Mouse (Mus musculus) stomach, postnatal 0 days (tissue): Measurements from ENCODE around the gene Garnl3. TPM values are rescaled to one million over a fixed set of nuclear protein-coding genes. Genes with fewer than 3 reads are reported as not detected.

Experiments used
- ATAC-seq: fragments of 200-750 bp; cut with Nextera tagmentation; 2 replicates; pipeline ENCODE4 v1.8.0; 2017; ENCODE audit not compliant: low FRiP score, low TSS enrichment
- DNase-seq: peaks from one replicate; pipeline ENCODE4 v3.0.0-alpha.2; 2016; ENCODE audit warnings: low spot score
- H3K27ac ChIP-seq: fragments of 300-500 bp; sonication (generic); replicated peaks from 2 replicates; pipeline ENCODE4 v1.5.1; 2014; ENCODE audit warnings: mild to moderate bottlenecking, control low read depth
- H3K27me3 ChIP-seq: fragments of 300-500 bp; sonication (generic); 2 replicates; pipeline ENCODE4 v1.6.1; 2014; ENCODE audit warnings: low read length; ENCODE audit not compliant: control insufficient read depth, insufficient read depth
- H3K36me3 ChIP-seq: fragments of 300-500 bp; sonication (generic); 2 replicates; pipeline ENCODE4 v1.6.1; 2014; ENCODE audit warnings: low read length, mixed read lengths; ENCODE audit not compliant: control insufficient read depth, insufficient read depth
- H3K4me1 ChIP-seq: fragments of 300-500 bp; sonication (generic); replicated peaks from 2 replicates; pipeline ENCODE4 v1.6.1; 2014; ENCODE audit warnings: antibody characterized with exemption; ENCODE audit not compliant: control insufficient read depth, insufficient read depth
- H3K4me2 ChIP-seq: fragments of 300-500 bp; sonication (generic); replicated peaks from 2 replicates; pipeline ENCODE4 v1.6.1; 2014; ENCODE audit warnings: low read depth, mild to moderate bottlenecking, control low read depth, moderate library complexity
- H3K4me3 ChIP-seq: fragments of 300-500 bp; sonication (generic); 2 replicates; pipeline ENCODE4 v1.5.1; 2014; ENCODE audit warnings: low read depth, low read length, control low read depth
- H3K9ac ChIP-seq: fragments of 300-500 bp; sonication (generic); 2 replicates; pipeline ENCODE4 v1.6.1; 2014; ENCODE audit warnings: mild to moderate bottlenecking, low read length, control low read depth, mixed read lengths
- H3K9me3 ChIP-seq: fragments of 300-500 bp; sonication (generic); 2 replicates; pipeline ENCODE4 v1.6.1; 2016; ENCODE audit warnings: low read length; ENCODE audit not compliant: control insufficient read depth
- CTCF ChIP-seq: IDR thresholded peaks from 2 replicates; pipeline ENCODE4 v1.5.1; 2016; ENCODE audit warnings: antibody characterized with exemption, low read depth, mild to moderate bottlenecking, moderate library complexity
- EP300 ChIP-seq: optimal IDR thresholded peaks from 2 replicates; pipeline ENCODE3; 2016; ENCODE audit warnings: antibody characterized with exemption
- WGBS: fragments of 180-500 bp; shearing (Covaris S2); extraction: QIAGEN DNeasy Blood & Tissue Kit; methylation state at CpG from one replicate; pipeline ENCODE4 v1.1.7; 2014; 5-methylcytosine and 5-hydroxymethylcytosine counted together
- polyA plus RNA-seq: library from polyadenylated mRNA; unstranded; fragments of >200 nt; fragmentation: Nextera tagmentation; extraction: Ambion mirVana; gene quantifications from 2 replicates; pipeline ENCODE4 v1.2.1, GENCODE M21; 2015

Garnl3 gene
- polyA plus RNA-seq, 1 experiment from 2014 or later = 5.6 TPM

- DNase-seq = peak; percentile 65
- H3K27me3 ChIP-seq = no peaks in the 10 kb centered on the region
- 44% methylated on average over 12 of the region's 12 CpGs for WGBS
- peak; percentile 43; the same call in 1 of the 2 replicates for ATAC-seq
- H3K4me1 ChIP-seq = peaks cover 7% of the 10 kb centered on the region; the same call in 1 of the 2 replicates
- H3K27ac ChIP-seq = peak overlapping the region; percentile 35; the same call in 1 of the 2 replicates
- no peak overlapping the region for H3K4me3 ChIP-seq
- TF ChIP-seq EP300 (no peak), CTCF (no peak)
- 0 out of 2 replicates have a peak overlapping the region, but pooled peaks have one; percentile 13 for H3K9ac ChIP-seq
- H3K4me2 ChIP-seq = no peak overlapping the region
- H3K36me3 ChIP-seq = no peaks in the 10 kb centered on the region
- H3K9me3 ChIP-seq = no peaks in the 10 kb centered on the region
Measured at GRCm38 (mm10) chr2:33177443-33178242, 46.2 kb upstream of the Garnl3 start.

- 44% methylated on average over 2 of the region's 2 CpGs for WGBS
- H3K27ac ChIP-seq = peak overlapping the region; percentile 35; the same call in 1 of the 2 replicates
- no peaks in the 10 kb centered on the region for H3K27me3 ChIP-seq
Measured at GRCm38 (mm10) chr2:33176921-33177320, 45.5 kb upstream of the Garnl3 start.

GRCm38 (mm10) chr2:33176516-33176915 is 45.1 kb upstream of the Garnl3 start:
- Histone ChIP-seq H3K4me1 (peaks cover 7% of the 10 kb centered on the region; the same call in 1 of the 2 replicates), H3K27ac (no peak overlapping the region), H3K9ac (no peak overlapping the region), H3K27me3 (no peaks in the 10 kb centered on the region), H3K4me3 (no peak overlapping the region), H3K36me3 (0 out of 2 replicates have a peak, but pooled peaks cover 6% of the 10 kb centered on the region), H3K4me2 (no peak overlapping the region), H3K9me3 (no peaks in the 10 kb centered on the region)
- TF ChIP-seq CTCF = no peak
- TF ChIP-seq EP300 = no peak
- WGBS = 69% methylated on average over 7 of the region's 7 CpGs
- ATAC-seq (no peak), DNase-seq (no peak)

More at GRCm38 (mm10) chr2:33176921-33177320, 45.5 kb upstream of the Garnl3 start:
- H3K9me3 ChIP-seq = no peaks in the 10 kb centered on the region
- TF ChIP-seq EP300 (no peak), CTCF (no peak)
- 0 out of 2 replicates have a peak, but pooled peaks cover 6% of the 10 kb centered on the region for H3K36me3 ChIP-seq
- DNase-seq (no peak), ATAC-seq (no peak)
- no peak overlapping the region for H3K4me2 ChIP-seq
- no peak overlapping the region for H3K9ac ChIP-seq
- H3K4me3 ChIP-seq = no peak overlapping the region
- peaks cover 7% of the 10 kb centered on the region; the same call in 1 of the 2 replicates for H3K4me1 ChIP-seq

GRCm38 (mm10) chr2:33173686-33174085 is 42.2 kb upstream of the Garnl3 start:
- 87% methylated on average over 7 of the region's 7 CpGs for WGBS
- DNase-seq = no peak
- Histone ChIP-seq H3K27me3 (no peaks in the 10 kb centered on the region), H3K36me3 (0 out of 2 replicates have a peak, but pooled peaks cover 6% of the 10 kb centered on the region), H3K4me2 (no peak overlapping the region), H3K9ac (no peak overlapping the region), H3K9me3 (no peaks in the 10 kb centered on the region), H3K27ac (no peak overlapping the region), H3K4me3 (no peak overlapping the region), H3K4me1 (peaks cover 2% of the 10 kb centered on the region; the same call in 1 of the 2 replicates)
- no peak for ATAC-seq
- TF ChIP-seq EP300 (no peak), CTCF (no peak)

DNA sequence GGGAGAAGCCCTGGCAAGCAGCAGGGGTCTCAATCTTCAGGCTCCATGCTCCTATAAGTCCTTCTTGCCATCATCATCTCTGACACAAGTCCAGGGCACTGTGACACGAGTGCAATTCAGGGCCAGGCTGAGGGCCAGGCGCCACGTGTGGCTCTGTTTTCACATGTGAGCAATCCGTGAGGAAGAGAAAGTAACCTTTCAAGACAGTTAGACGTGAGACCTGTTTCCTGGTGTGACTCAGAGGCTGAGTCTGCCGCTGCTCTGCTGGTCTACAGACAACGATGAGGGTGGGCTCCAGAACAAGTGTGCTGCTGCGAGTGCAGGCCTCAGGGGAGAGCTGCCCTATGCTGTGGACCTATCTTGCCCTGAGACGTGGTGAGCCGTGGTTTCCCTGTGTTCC is 41.7 kb upstream of the Garnl3 start:
- Histone ChIP-seq H3K9ac (no peak overlapping the region), H3K27ac (no peak overlapping the region), H3K36me3 (0 out of 2 replicates have a peak, but pooled peaks cover 6% of the 10 kb centered on the region), H3K9me3 (no peaks in the 10 kb centered on the region), H3K4me1 (no peaks in the 10 kb centered on the region), H3K27me3 (no peaks in the 10 kb centered on the region), H3K4me2 (no peak overlapping the region), H3K4me3 (no peak overlapping the region)
- ATAC-seq (peak; percentile 41; the same call in 1 of the 2 replicates), DNase-seq (no peak)
- TF ChIP-seq CTCF (no peak), EP300 (no peak)
- 69% methylated on average over 10 of the region's 10 CpGs for WGBS
